Mouse (Mus musculus) effector memory CD4-positive, alpha-beta T cell, adult 7 months (primary cell): ENCODE measurements around the gene Nlrc4. TPM values are rescaled to one million over a fixed set of nuclear protein-coding genes. Genes with fewer than 3 reads are reported as not detected.

ENCODE experiments used
- polyA plus RNA-seq: library from polyadenylated mRNA; unstranded; fragments of 100-300 nt; shearing (Covaris generic); gene quantifications from one replicate; pipeline ENCODE4 v1.2.1, GENCODE M21; 2017

Nlrc4 gene
- 3.3 TPM for polyA plus RNA-seq

GRCm38 (mm10) chr17:74458711-74459408 lies at the start of gene Nlrc4:
Nlrc4 (minus strand) TSS chr17:74459142.

DNA sequence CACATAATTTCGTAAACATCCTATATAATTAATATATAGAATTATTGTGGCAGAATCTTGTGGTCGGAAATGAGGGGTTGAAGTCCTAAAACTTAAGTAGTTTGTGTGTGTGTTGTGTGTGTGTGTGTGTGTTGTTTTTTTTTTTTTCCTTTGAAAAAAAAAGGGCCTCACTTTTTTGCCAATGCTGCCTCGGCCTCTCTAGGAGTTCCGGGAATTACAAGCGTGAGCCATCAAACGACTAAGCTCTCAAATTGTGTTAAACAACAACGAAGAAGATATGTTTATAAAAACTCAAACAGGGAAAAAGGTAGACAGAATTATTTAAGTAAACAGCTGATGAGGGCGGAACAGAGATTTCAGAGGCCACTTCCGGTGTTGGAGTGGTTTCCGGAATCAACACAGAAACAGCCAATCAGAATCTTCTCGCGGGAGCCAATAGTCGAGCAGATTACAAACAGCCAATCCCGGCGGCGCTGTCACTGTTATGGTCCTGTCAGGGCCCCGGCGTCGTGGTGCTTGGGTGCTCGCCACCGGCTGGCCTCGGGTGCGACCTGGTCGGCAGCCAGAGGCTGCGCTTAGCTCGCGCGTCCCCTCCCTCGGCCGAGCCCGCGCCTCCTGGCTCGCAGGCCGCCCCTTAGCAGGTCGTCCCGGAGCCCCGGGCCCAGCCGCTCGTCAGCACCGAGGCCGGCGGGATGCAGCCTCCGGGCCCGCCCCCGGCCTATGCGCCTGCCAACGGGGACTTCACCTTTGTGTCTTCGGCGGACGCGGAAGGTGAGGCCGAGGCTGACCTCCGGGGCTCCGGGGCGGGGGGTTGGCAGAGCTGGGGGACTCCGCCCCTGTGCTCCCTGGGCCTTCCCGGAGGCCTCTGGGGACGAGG lies 30.3 kb upstream of the Nlrc4 start, which contains the start of gene Yipf4:
TSS of gene Yipf4 (plus strand) at position 470 of the 877 bp plus-strand sequence.

DNA sequence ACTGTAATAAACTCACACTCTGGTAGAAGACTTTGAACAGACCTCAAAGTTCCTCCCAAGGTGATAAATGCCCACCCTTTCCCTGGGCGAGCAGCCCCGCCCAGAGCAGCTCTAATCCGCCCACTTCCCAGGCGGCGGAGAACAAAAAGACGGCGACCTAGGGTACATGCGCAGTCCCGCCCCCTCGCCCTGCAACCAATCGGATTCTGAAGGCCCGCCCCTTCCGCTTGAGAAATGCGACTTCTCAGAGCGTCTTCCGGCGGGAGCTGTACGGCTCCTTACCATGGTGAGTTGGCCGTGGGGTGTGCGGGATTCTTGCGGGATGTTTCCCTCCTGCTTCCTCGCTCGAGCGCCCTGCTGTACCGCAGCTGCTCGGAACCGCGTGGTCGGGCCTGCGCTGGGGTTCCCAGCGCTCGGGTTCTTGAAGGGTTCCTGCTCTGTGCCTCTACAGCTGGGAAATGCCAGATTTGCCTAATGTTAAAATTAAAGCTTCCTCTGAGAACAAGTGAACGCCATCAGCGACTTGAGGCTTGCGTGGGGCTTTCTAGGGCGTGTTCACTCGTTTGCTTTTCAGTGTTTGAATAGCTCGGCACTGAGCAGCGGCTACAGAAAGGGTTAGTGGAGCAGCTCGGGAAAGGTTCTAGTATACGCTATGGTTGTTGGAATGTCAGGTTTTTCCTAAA lies 63.4 kb downstream of the Nlrc4 start, which contains the start of gene Slc30a6:
TSS of gene Slc30a6 (plus strand) at position 226 of the 683 bp plus-strand sequence.

Other genes with a start within 250 kb of the Nlrc4 start
- gene Memo1, start 163.6 kb downstream of the Nlrc4 start, polyA plus RNA-seq, result 33.7 TPM
- 58.8 TPM for gene Dpy30, start 135.2 kb downstream of the Nlrc4 start, polyA plus RNA-seq
- 22.7 TPM for gene Spast, start 120.2 kb downstream of the Nlrc4 start, polyA plus RNA-seq
- 22.3 TPM for gene Slc30a6, start 63.5 kb downstream of the Nlrc4 start, polyA plus RNA-seq
- 125 TPM for gene Yipf4, start 30.4 kb upstream of the Nlrc4 start, polyA plus RNA-seq
- gene Birc6, start 69.2 kb upstream of the Nlrc4 start, polyA plus RNA-seq, result 53.0 TPM